Mouse (Mus musculus) large intestine, adult 2 months (tissue): ENCODE results near the gene Prex1. TPM values are rescaled to one million over a fixed set of nuclear protein-coding genes. Genes with fewer than 3 reads are reported as not detected.

ENCODE experiments used
- DNase-seq: peaks from one replicate; pipeline ENCODE4 v3.0.0-alpha.2; 2012; ENCODE audit warnings: low read depth, low spot score
- WGBS: fragments of 180-500 bp; shearing (Covaris S2); methylation state at CpG from one replicate; pipeline ENCODE4 v1.1.7; 2018; 5-methylcytosine and 5-hydroxymethylcytosine counted together
- polyA plus RNA-seq: library from polyadenylated mRNA; depleted of rRNA; stranded (reverse); fragments of >200 nt; gene quantifications from 2 replicates; pipeline ENCODE4 v1.2.3, GENCODE M21; 2012

The Prex1 gene
- polyA plus RNA-seq, 1 experiment, result 12.6 TPM

- no peak for DNase-seq
- 56% methylated on average over 22 of the region's 22 CpGs for WGBS
Measured at GRCm38 (mm10) chr2:166667790-166668695, 45.6 kb downstream of the Prex1 start.

- whole genome bisulfite sequencing, result 81% methylated on average over 13 of the region's 13 CpGs
- DNase-seq, result no peak
Measured at GRCm38 (mm10) chr2:166666175-166666574, 47.5 kb downstream of the Prex1 start.

GRCm38 (mm10) chr2:166665244-166665922 is 48.2 kb downstream of the Prex1 start:
- 66% methylated on average over 6 of the region's 6 CpGs for WGBS
- no peak for DNase-seq

GRCm38 (mm10) chr2:166664506-166664905 is 49.1 kb downstream of the Prex1 start:
- 73% methylated on average over 15 of the region's 15 CpGs for WGBS
- DNase-seq, result no peak

- WGBS, result 94% methylated on average over 9 of the region's 9 CpGs
- DNase-seq, result no peak
Measured at GRCm38 (mm10) chr2:166663250-166663961, 50.2 kb downstream of the Prex1 start.

- 75% methylated on average over 6 of the region's 6 CpGs for WGBS
- no peak for DNase-seq
Measured at GRCm38 (mm10) chr2:166662595-166663160, 51.0 kb downstream of the Prex1 start.

GRCm38 (mm10) chr2:166661971-166662370 is 51.7 kb downstream of the Prex1 start:
- no peak for DNase-seq
- 73% methylated on average over 3 of the region's 3 CpGs for WGBS

GRCm38 (mm10) chr2:166661498-166661897 is 52.1 kb downstream of the Prex1 start:
- 83% methylated on average over 12 of the region's 12 CpGs for WGBS
- no peak for DNase-seq

- 51% methylated on average over 3 of the region's 3 CpGs for WGBS
Measured at GRCm38 (mm10) chr2:166658380-166658779, 55.3 kb downstream of the Prex1 start.

GRCm38 (mm10) chr2:166657451-166658011 is 56.1 kb downstream of the Prex1 start:
- WGBS, result 64% methylated on average over 10 of the region's 10 CpGs
- no peak for DNase-seq

More at GRCm38 (mm10) chr2:166658380-166658779, 55.3 kb downstream of the Prex1 start:
- no peak for DNase-seq

GRCm38 (mm10) chr2:166656630-166657029 is 57.0 kb downstream of the Prex1 start:
- DNase-seq, result no peak
- 74% methylated on average over 4 of the region's 4 CpGs for WGBS

- WGBS, result 38% methylated on average over 11 of the region's 11 CpGs
- DNase-seq, result no peak
Measured at GRCm38 (mm10) chr2:166655727-166656520, 57.7 kb downstream of the Prex1 start.

GRCm38 (mm10) chr2:166655308-166655707 is 58.3 kb downstream of the Prex1 start:
- no peak for DNase-seq
- WGBS, result 75% methylated on average over 4 of the region's 4 CpGs

- 89% methylated on average over 4 of the region's 4 CpGs for WGBS
Measured at GRCm38 (mm10) chr2:166654875-166655274, 58.8 kb downstream of the Prex1 start.

GRCm38 (mm10) chr2:166653564-166653963 is 60.1 kb downstream of the Prex1 start:
- WGBS, result 68% methylated on average over 5 of the region's 5 CpGs
- DNase-seq, result no peak

More at GRCm38 (mm10) chr2:166654875-166655274, 58.8 kb downstream of the Prex1 start:
- no peak for DNase-seq

- WGBS, result 73% methylated on average over 4 of the region's 4 CpGs
- DNase-seq, result no peak
Measured at GRCm38 (mm10) chr2:166652672-166653071, 61.0 kb downstream of the Prex1 start.

GRCm38 (mm10) chr2:166651317-166652030 is 62.2 kb downstream of the Prex1 start:
- DNase-seq, result no peak
- 67% methylated on average over 10 of the region's 10 CpGs for WGBS

- 60% methylated on average over 9 of the region's 9 CpGs for WGBS
- DNase-seq, result no peak
Measured at GRCm38 (mm10) chr2:166650414-166650813, 63.2 kb downstream of the Prex1 start.
